Mouse (Mus musculus) heart, postnatal 0 days (tissue): Measurements from ENCODE around the gene Ccdc170.

Experiments
- CTCF ChIP-seq: IDR thresholded peaks from 2 replicates; pipeline ENCODE4 v1.5.1; 2016; ENCODE audit warnings: antibody characterized with exemption, control low read depth, low read depth
- EP300 ChIP-seq: IDR thresholded peaks from 2 replicates; pipeline ENCODE4 v1.6.1; 2016; ENCODE audit warnings: antibody characterized with exemption, low read depth

- TF ChIP-seq CTCF (no peak), EP300 (no peak)
Measured at GRCm38 (mm10) chr10:4480929-4481328, 1.4 kb upstream of the Ccdc170 start.
